Mouse (Mus musculus): ENCODE data around the gene Lysmd4. TPM values are rescaled to one million over a fixed set of nuclear protein-coding genes. Genes with fewer than 3 reads are reported as not detected.

Lysmd4 gene
- 12.2 and 17.5 TPM in 2 replicates for polyA plus RNA-seq (2014; fragmentation: Nextera tagmentation; extraction: Ambion mirVana)

DNA sequence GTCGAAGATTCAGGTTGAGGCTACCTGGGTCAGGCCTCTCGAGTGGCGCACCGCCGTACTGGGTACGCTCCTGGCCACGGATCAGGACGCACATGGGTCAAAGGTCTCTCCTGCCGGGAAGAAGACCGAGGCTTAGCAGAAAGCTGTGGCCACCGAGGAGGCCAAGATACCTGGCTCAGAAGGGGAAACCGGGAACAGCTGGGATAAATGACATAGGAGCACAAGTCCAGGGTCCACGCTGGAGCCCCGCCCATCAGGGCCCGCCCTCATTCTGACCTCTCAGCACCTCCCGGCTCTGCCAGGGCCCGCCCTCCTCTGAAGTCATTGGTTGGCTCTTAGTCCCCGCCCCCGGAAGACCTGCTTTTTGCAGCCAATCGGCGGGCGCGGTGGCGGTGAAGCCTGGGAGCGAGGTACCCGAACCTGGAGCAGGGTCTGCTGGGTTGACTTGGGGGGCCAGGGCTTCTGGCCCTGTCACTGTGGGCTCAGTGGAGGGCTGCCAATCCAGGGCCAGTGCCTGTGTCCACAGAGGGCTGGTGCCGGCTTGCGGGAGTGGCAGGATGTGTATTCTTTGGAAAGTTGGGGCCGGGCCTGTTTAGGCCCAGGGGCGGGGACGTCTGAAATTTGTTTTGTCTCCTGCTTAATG lies at the start of gene Lysmd4:
Gene Lysmd4, plus strand, starts transcription at position 325 of the 643 bp plus-strand sequence.
- 0 out of 2 replicates have a peak, but pooled peaks cover 4% of the 10 kb centered on the region for H3K4me1 ChIP-seq (ENCODE audit: control insufficient read depth, insufficient read depth, low read length)
- ATAC-seq (ENCODE audit: insufficient read depth, low FRiP score, low TSS enrichment) (peak; percentile 99), DNase-seq (ENCODE audit: low spot score) (peak; percentile 95)
- no peaks in the 10 kb centered on the region for H3K27me3 ChIP-seq (ENCODE audit: control insufficient read depth, insufficient read depth, low read length)
- peak within 1 kb of the TSS; percentile 79 for H3K9ac ChIP-seq (ENCODE audit: low read length)
- 5% methylated on average over 28 of the region's 31 CpGs for WGBS
- H3K27ac ChIP-seq (ENCODE audit: low read depth, low read length): no peak within 1 kb of the TSS
- H3K36me3 ChIP-seq (ENCODE audit: control insufficient read depth, insufficient read depth, low read length): peaks cover 2% of the 10 kb centered on the region; the same call in 1 of the 2 replicates
- H3K4me2 ChIP-seq (ENCODE audit: low read depth): peak within 1 kb of the TSS; percentile 82
- no peaks in the 10 kb centered on the region for H3K9me3 ChIP-seq (ENCODE audit: control insufficient read depth, low read length)
- H3K4me3 ChIP-seq (ENCODE audit: low read depth, low read length): peak within 1 kb of the TSS; percentile 79

DNA sequence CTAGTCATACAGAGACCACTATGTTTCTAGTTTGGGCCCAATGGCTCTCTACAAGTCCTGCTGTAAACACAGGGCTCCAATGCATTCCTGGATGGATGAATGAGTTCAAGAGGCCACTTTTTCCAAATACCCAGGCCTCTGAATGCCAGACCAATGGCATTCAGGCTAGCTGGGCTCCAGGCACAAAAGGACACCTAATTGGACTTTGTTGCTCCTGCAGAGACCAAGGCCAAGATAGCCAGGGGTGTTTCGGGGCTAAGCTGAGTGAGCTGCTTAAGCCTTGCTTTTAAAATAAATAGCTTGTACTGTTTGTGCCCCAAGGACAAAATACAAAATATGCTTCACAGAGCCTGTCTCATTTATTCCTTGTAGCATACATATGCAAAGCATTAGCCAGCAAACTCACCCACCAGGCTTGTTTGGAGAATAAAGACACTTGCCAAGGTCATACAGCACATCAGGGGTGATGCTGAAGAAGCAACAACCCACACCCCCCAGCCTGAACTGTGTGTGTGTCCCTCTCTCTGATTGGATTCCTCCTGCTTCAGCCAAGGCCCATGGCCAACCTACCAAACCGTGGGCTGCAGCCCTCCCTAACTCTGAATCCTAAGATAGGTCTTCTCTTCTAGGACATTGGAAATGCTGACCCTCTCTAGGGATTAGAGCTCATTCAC lies 48.7 kb upstream of the Lysmd4 start:
- DNase-seq (ENCODE audit: low spot score): no peak
- WGBS: 88% methylated on average over 2 of the region's 2 CpGs

DNA sequence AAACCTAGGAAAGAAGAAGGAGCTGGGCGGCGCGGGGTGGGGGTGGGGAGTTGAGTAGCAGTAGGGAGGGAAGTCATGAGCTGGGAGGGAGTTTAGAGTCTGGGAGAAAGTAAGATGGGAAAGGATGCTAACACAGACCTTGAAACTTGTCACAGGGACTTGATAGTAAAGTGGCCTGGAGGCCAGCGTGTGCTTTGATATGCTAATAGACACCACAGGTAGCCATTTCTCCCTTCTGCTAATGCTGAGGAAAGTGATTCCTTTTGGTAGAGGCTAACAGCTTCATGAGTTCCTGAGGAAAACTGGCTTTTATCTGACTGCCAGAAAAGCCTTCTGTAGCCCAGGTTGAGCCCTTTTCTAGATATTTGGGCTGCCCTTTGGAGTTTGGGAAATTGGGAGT lies 38.6 kb upstream of the Lysmd4 start:
- Histone ChIP-seq H3K4me3 (ENCODE audit: low read depth, low read length) (no peak overlapping the region), H3K36me3 (ENCODE audit: control insufficient read depth, insufficient read depth, low read length) (no peaks in the 10 kb centered on the region), H3K4me2 (ENCODE audit: low read depth) (no peak overlapping the region), H3K9ac (ENCODE audit: low read length) (no peak overlapping the region), H3K9me3 (ENCODE audit: control insufficient read depth, low read length) (no peaks in the 10 kb centered on the region), H3K27me3 (ENCODE audit: control insufficient read depth, insufficient read depth, low read length) (no peaks in the 10 kb centered on the region), H3K4me1 (ENCODE audit: control insufficient read depth, insufficient read depth, low read length) (no peaks in the 10 kb centered on the region), H3K27ac (ENCODE audit: low read depth, low read length) (no peak overlapping the region)
- no peak for DNase-seq (ENCODE audit: low spot score)
- WGBS: 11% methylated on average over 4 of the region's 4 CpGs
- no peak for ATAC-seq (ENCODE audit: insufficient read depth, low FRiP score, low TSS enrichment)

More for the DNA sequence above, 48.7 kb upstream of the Lysmd4 start:
- H3K27me3 ChIP-seq (ENCODE audit: control insufficient read depth, insufficient read depth, low read length): no peaks in the 10 kb centered on the region
- no peak overlapping the region for H3K4me3 ChIP-seq (ENCODE audit: low read depth, low read length)
- H3K4me2 ChIP-seq (ENCODE audit: low read depth): no peak overlapping the region
- no peaks in the 10 kb centered on the region for H3K36me3 ChIP-seq (ENCODE audit: control insufficient read depth, insufficient read depth, low read length)
- no peaks in the 10 kb centered on the region for H3K9me3 ChIP-seq (ENCODE audit: control insufficient read depth, low read length)
- H3K9ac ChIP-seq (ENCODE audit: low read length): no peak overlapping the region
- no peaks in the 10 kb centered on the region for H3K4me1 ChIP-seq (ENCODE audit: control insufficient read depth, insufficient read depth, low read length)
- no peak overlapping the region for H3K27ac ChIP-seq (ENCODE audit: low read depth, low read length)
- ATAC-seq (ENCODE audit: insufficient read depth, low FRiP score, low TSS enrichment): no peak

DNA sequence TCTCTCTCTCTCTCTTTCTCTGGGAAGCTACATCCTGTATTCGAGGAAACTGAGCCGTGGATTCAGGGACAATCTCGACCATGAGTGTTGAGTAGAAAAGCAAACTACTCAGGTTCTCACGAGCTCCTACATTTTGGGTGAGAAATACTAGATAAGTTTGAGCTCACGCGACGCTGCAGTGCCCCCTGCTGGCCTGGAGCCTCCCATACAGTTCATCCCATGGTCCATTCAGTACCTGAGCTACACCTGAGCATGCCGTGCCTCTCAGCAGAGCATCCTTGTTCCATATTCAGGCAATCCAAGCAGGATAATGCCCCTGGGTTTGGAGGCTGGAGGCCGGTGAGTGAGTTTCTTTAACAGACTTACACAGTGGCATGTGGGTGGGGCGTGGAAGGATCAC lies 22.9 kb upstream of the Lysmd4 start:
- Histone ChIP-seq H3K27me3 (ENCODE audit: control insufficient read depth, insufficient read depth, low read length) (no peaks in the 10 kb centered on the region), H3K27ac (ENCODE audit: low read depth, low read length) (no peak overlapping the region), H3K4me1 (ENCODE audit: control insufficient read depth, insufficient read depth, low read length) (no peaks in the 10 kb centered on the region), H3K4me3 (ENCODE audit: low read depth, low read length) (no peak overlapping the region), H3K36me3 (ENCODE audit: control insufficient read depth, insufficient read depth, low read length) (no peaks in the 10 kb centered on the region), H3K9ac (ENCODE audit: low read length) (no peak overlapping the region), H3K9me3 (ENCODE audit: control insufficient read depth, low read length) (no peaks in the 10 kb centered on the region), H3K4me2 (ENCODE audit: low read depth) (no peak overlapping the region)
- ATAC-seq (ENCODE audit: insufficient read depth, low FRiP score, low TSS enrichment): no peak
- WGBS: 25% methylated on average over 10 of the region's 10 CpGs
- DNase-seq (ENCODE audit: low spot score): peak; percentile 71

DNA sequence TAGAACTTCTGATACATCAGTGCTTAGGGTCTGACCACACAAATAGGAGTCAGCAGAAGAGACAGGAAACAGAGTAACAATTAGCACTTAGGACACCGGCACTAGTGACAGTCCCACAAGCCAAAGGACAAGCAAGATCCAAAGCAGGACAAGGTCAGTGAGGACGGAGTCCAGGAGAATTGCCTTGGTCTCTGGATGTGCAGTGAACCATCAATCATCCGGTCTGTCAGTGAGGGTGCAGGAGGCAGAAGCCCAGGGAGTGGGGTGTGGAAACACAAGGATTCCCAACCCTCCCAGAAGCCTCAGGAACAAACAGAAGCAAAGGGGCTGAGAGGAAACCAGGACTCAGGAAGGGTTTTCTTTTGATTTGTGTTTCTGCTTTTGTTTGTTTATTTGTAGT lies 18.7 kb upstream of the Lysmd4 start:
- no peak overlapping the region for H3K4me2 ChIP-seq (ENCODE audit: low read depth)
- DNase-seq (ENCODE audit: low spot score) (no peak), ATAC-seq (ENCODE audit: insufficient read depth, low FRiP score, low TSS enrichment) (no peak)
- 78% methylated on average over 3 of the region's 3 CpGs for WGBS
- no peaks in the 10 kb centered on the region for H3K9me3 ChIP-seq (ENCODE audit: control insufficient read depth, low read length)
- no peak overlapping the region for H3K27ac ChIP-seq (ENCODE audit: low read depth, low read length)
- H3K9ac ChIP-seq (ENCODE audit: low read length): no peak overlapping the region
- no peaks in the 10 kb centered on the region for H3K27me3 ChIP-seq (ENCODE audit: control insufficient read depth, insufficient read depth, low read length)
- no peaks in the 10 kb centered on the region for H3K36me3 ChIP-seq (ENCODE audit: control insufficient read depth, insufficient read depth, low read length)
- H3K4me1 ChIP-seq (ENCODE audit: control insufficient read depth, insufficient read depth, low read length): no peaks in the 10 kb centered on the region
- H3K4me3 ChIP-seq (ENCODE audit: low read depth, low read length): no peak overlapping the region

DNA sequence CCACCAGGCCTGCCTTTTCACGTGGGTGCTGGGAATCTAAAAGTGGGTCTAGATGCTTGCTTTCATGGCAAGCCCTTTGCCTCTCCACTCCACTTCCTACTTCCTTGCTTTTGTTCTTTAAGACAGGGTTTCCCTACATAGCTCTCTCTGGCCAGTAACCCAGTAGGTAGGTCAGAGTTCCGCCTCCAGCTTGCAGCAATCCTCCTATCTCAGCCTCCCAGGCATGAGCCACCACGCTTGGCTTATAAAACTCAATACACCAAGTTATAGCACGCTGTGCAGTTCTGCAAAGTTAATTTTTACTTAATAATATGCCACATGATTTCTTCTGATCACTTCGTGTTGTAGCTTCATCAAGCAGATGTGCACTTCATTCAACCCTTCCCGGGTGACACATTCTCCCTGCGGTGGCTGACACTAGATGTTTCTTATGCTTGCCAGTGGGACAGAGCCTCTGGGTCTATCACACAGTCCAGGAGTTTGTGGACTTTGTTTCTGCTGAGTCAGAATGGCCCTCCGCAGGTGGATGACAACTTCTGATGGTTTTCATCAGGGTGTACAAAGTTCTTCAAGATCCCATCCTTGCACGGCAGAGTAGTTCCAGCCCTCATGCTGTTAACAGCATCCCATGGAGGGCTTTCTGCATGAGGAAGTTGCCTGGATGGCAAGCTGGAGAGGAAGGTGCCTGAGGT lies 16.5 kb upstream of the Lysmd4 start:
- no peak for ATAC-seq (ENCODE audit: insufficient read depth, low FRiP score, low TSS enrichment)
- Histone ChIP-seq H3K4me2 (ENCODE audit: low read depth) (no peak overlapping the region), H3K36me3 (ENCODE audit: control insufficient read depth, insufficient read depth, low read length) (no peaks in the 10 kb centered on the region), H3K9me3 (ENCODE audit: control insufficient read depth, low read length) (no peaks in the 10 kb centered on the region), H3K27ac (ENCODE audit: low read depth, low read length) (no peak overlapping the region), H3K9ac (ENCODE audit: low read length) (no peak overlapping the region), H3K4me3 (ENCODE audit: low read depth, low read length) (no peak overlapping the region), H3K4me1 (ENCODE audit: control insufficient read depth, insufficient read depth, low read length) (no peaks in the 10 kb centered on the region), H3K27me3 (ENCODE audit: control insufficient read depth, insufficient read depth, low read length) (no peaks in the 10 kb centered on the region)
- 90% methylated on average over 9 of the region's 9 CpGs for WGBS
- no peak for DNase-seq (ENCODE audit: low spot score)

DNA sequence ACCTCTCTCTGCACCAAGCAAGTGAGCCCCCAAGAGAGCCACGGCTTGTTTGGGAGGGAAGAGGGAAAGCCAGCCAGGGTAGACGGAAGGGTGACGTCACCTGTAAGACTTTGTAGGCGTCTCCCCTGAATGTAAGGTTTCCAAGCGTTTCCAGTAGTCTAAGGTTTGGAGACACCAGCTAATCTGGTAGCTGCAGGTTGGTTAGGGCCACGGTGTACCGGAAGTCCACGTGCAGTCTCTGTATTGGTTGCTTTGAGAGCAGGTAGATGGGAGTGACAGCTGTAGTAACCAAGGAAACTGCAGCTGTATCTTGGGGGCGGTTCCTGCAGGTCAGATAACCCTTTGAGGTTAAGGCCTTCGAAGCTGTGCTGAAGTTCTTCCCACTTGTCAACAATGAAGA lies 15.8 kb upstream of the Lysmd4 start:
- H3K27ac ChIP-seq (ENCODE audit: low read depth, low read length): no peak overlapping the region
- H3K9me3 ChIP-seq (ENCODE audit: control insufficient read depth, low read length): no peaks in the 10 kb centered on the region
- 79% methylated on average over 10 of the region's 10 CpGs for WGBS
- ATAC-seq (ENCODE audit: insufficient read depth, low FRiP score, low TSS enrichment): no peak
- no peak for DNase-seq (ENCODE audit: low spot score)
- H3K9ac ChIP-seq (ENCODE audit: low read length): no peak overlapping the region
- H3K27me3 ChIP-seq (ENCODE audit: control insufficient read depth, insufficient read depth, low read length): no peaks in the 10 kb centered on the region
- no peaks in the 10 kb centered on the region; the same call in 1 of the 2 replicates for H3K4me1 ChIP-seq (ENCODE audit: control insufficient read depth, insufficient read depth, low read length)
- no peak overlapping the region for H3K4me2 ChIP-seq (ENCODE audit: low read depth)
- H3K36me3 ChIP-seq (ENCODE audit: control insufficient read depth, insufficient read depth, low read length): no peaks in the 10 kb centered on the region
- H3K4me3 ChIP-seq (ENCODE audit: low read depth, low read length): no peak overlapping the region

DNA sequence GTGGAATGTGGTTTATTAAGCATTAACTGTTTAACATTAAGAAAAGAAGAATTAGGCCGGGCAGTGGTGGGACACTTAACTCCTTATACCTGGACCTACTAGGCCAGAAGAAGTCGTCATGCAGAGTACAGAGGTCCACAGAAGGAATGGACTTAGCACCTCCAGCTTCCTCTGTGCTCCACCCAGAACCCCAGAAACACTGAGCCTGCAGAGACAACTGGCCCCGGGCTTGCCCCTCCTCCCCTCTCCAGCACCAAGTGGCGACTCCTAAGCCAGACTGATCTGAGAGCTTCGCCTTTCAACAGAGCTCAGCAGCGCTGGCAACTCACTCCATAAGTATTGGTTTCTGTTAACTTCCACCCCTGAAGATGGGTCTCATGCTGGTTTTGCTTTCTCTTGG lies 14.6 kb upstream of the Lysmd4 start:
- ATAC-seq (ENCODE audit: insufficient read depth, low FRiP score, low TSS enrichment) (no peak), DNase-seq (ENCODE audit: low spot score) (no peak)
- Histone ChIP-seq H3K27me3 (ENCODE audit: control insufficient read depth, insufficient read depth, low read length) (no peaks in the 10 kb centered on the region), H3K4me3 (ENCODE audit: low read depth, low read length) (no peak overlapping the region), H3K9me3 (ENCODE audit: control insufficient read depth, low read length) (no peaks in the 10 kb centered on the region), H3K4me1 (ENCODE audit: control insufficient read depth, insufficient read depth, low read length) (peaks cover 2% of the 10 kb centered on the region; the same call in 1 of the 2 replicates), H3K9ac (ENCODE audit: low read length) (no peak overlapping the region), H3K36me3 (ENCODE audit: control insufficient read depth, insufficient read depth, low read length) (no peaks in the 10 kb centered on the region), H3K4me2 (ENCODE audit: low read depth) (no peak overlapping the region), H3K27ac (ENCODE audit: low read depth, low read length) (no peak overlapping the region)
- WGBS: 41% methylated on average over 6 of the region's 6 CpGs
